Mouse (Mus musculus) ES-E14 (cell line): ENCODE data around the gene Rps21. TPM values are rescaled to one million over a fixed set of nuclear protein-coding genes. Genes with fewer than 3 reads are reported as not detected.

ENCODE experiments used
- DNase-seq: peaks from one replicate; pipeline ENCODE4 v3.0.0-alpha.2; 2013; ENCODE audit warnings: low read depth, low spot score
- H3K27ac ChIP-seq: 2 replicates; pipeline ENCODE4 v1.5.1; 2012; ENCODE audit warnings: low read depth, mild to moderate bottlenecking, low read length, moderate library complexity, mixed read lengths; ENCODE audit not compliant: poor library complexity, insufficient read depth, severe bottlenecking
- H3K36me3 ChIP-seq: 2 replicates; pipeline ENCODE4 v1.6.1; 2012; ENCODE audit warnings: mild to moderate bottlenecking, low read length, moderate library complexity, mixed read lengths; ENCODE audit not compliant: control insufficient read depth, poor library complexity, insufficient read depth, severe bottlenecking
- H3K4me1 ChIP-seq, 2 experiments: fragments of 150-350 bp in 1 of 2; sonication (generic) in 1 of 2; 2 replicates each; pipeline ENCODE4 v1.6.1; 2012; ENCODE audit warnings: low read length in 2 of 2, mild to moderate bottlenecking in 1 of 2, mixed read lengths in 1 of 2; ENCODE audit not compliant: control insufficient read depth in 2 of 2, insufficient read depth in 2 of 2, poor library complexity in 1 of 2
- H3K4me3 ChIP-seq, 2 experiments: fragments of 150-350 bp in 1 of 2; sonication (generic) in 1 of 2; 2 replicates each; pipeline ENCODE4 v1.5.1; 2012; ENCODE audit warnings: low read length in 2 of 2, low read depth in 1 of 2, mild to moderate bottlenecking in 1 of 2, mixed read lengths in 1 of 2; ENCODE audit not compliant: insufficient read depth in 1 of 2, poor library complexity in 1 of 2, severe bottlenecking in 1 of 2
- H3K9ac ChIP-seq: 2 replicates; pipeline ENCODE4 v1.6.1; 2012; ENCODE audit warnings: low read depth, mild to moderate bottlenecking, low read length, mixed read lengths; ENCODE audit not compliant: poor library complexity, insufficient read depth, severe bottlenecking
- H3K9me3 ChIP-seq: fragments of 150-350 bp; sonication (generic); 2 replicates; pipeline ENCODE4 v1.6.1; 2012; ENCODE audit warnings: low read depth, mild to moderate bottlenecking, low read length; ENCODE audit not compliant: control insufficient read depth, insufficient read depth
- CHD2 ChIP-seq: IDR thresholded peaks from 2 replicates; pipeline ENCODE4 v1.6.1; 2014; ENCODE audit warnings: mild to moderate bottlenecking, low read depth, low read length, inconsistent platforms
- HCFC1 ChIP-seq: IDR thresholded peaks from 2 replicates; pipeline ENCODE4 v1.6.1; 2012; ENCODE audit warnings: low read length, inconsistent platforms, borderline replicate concordance; ENCODE audit not compliant: insufficient read depth
- MAFK ChIP-seq: IDR thresholded peaks from 2 replicates; pipeline ENCODE4 v1.6.1; 2014; ENCODE audit warnings: mild to moderate bottlenecking, low read depth, low read length, inconsistent platforms; ENCODE audit not compliant: insufficient read depth
- ZC3H11A ChIP-seq: IDR thresholded peaks from 2 replicates; pipeline ENCODE4 v1.6.1; 2012; ENCODE audit warnings: low read depth, mild to moderate bottlenecking, inconsistent platforms, low read length, borderline replicate concordance
- ZNF384 ChIP-seq: IDR thresholded peaks from 2 replicates; pipeline ENCODE4 v1.6.1; 2012; ENCODE audit warnings: low read depth, low read length, inconsistent platforms
- in situ Hi-C, 2 experiments: fragments of 600-800 bp; cut with MboI; formaldehyde crosslinking; loops; one replicate each; pipeline ENCODE4 v1.15.1; 2025; ENCODE audit warnings: low sequenced_read_pairs in 2 of 2, inconsistent platforms in 1 of 2; ENCODE audit not compliant: unreplicated experiment in 2 of 2
- total RNA-seq: library from RNA; depleted of rRNA; stranded (reverse); fragments of 300-350 nt; gene quantifications from 2 replicates; pipeline ENCODE4 v1.2.3, GENCODE M21; 2012

Gene Rps21
- total RNA-seq, 1 experiment, result 4,130 TPM

GRCm38 (mm10) chr2:180262891-180263290 is 5.7 kb downstream of the Rps21 start:
- no peak for TF ChIP-seq ZC3H11A
- TF ChIP-seq CHD2, result no peak
- TF ChIP-seq MAFK, result no peak
- TF ChIP-seq HCFC1, result no peak
- no peak overlapping the region for H3K27ac ChIP-seq
- H3K9me3 ChIP-seq, result no peaks in the 10 kb centered on the region
- in situ Hi-C loops, result no loop called here
- peaks cover 33% of the 10 kb centered on the region for H3K36me3 ChIP-seq
- no peak for DNase-seq
- no peak overlapping the region for H3K4me3 ChIP-seq
- no peak overlapping the region for H3K9ac ChIP-seq
- H3K4me1 ChIP-seq, result peaks cover 0 to 3% of the 10 kb centered on the region in 2 experiments; a peak in 1 of 4 replicates

- H3K4me3 ChIP-seq, result no peak overlapping the region
- in situ Hi-C loops, result no loop called here
- TF ChIP-seq MAFK, result no peak
- no peak for TF ChIP-seq ZNF384
- no peak for TF ChIP-seq CHD2
- TF ChIP-seq HCFC1, result no peak
- TF ChIP-seq ZC3H11A, result no peak
- H3K4me1 ChIP-seq, result peaks cover 0 to 3% of the 10 kb centered on the region in 2 experiments; a peak in 1 of 4 replicates
- no peak overlapping the region for H3K9ac ChIP-seq
- DNase-seq, result no peak
- H3K27ac ChIP-seq, result no peak overlapping the region
- H3K36me3 ChIP-seq, result peaks cover 7% of the 10 kb centered on the region; the same call in 1 of the 2 replicates
- no peaks in the 10 kb centered on the region for H3K9me3 ChIP-seq
These were observed 10.8 kb downstream of the Rps21 start for GRCm38 (mm10) chr2:180267955-180268354.

DNA sequence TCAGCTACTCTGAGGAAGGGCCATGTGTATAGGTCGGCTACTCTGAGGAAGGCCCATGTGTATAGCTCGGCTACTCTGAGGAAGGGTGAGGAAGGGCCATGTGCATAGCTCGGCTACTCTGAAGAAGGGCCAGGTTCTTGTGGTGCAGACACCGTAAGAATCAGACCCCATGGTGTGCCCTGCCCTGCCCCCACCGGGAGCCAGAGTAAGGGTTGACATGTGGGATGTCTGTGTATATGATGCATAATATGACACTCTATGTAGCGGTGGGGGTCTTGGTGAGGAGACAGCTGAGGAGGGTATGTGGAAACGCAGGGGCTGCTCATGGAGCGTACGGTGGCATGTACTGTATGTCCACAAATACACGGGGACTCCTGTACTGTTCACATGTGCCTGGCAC is 12.2 kb downstream of the Rps21 start:
- Histone ChIP-seq H3K27ac (no peak overlapping the region), H3K9ac (no peak overlapping the region), H3K4me1 (peaks cover 0 to 4% of the 10 kb centered on the region in 2 experiments; a peak in 1 of 4 replicates), H3K4me3 (no peak overlapping the region), H3K36me3 (peaks cover 7% of the 10 kb centered on the region; the same call in 1 of the 2 replicates), H3K9me3 (no peaks in the 10 kb centered on the region)
- TF ChIP-seq ZNF384, result no peak
- no peak for TF ChIP-seq ZC3H11A
- TF ChIP-seq CHD2, result no peak
- no peak for TF ChIP-seq MAFK
- TF ChIP-seq HCFC1, result no peak
- DNase-seq, result no peak
- in situ Hi-C loops, result no loop called here

GRCm38 (mm10) chr2:180270537-180271255 is 13.5 kb downstream of the Rps21 start:
- in situ Hi-C loops, result loop anchor here (5.0 to 10.0 kb wide), 2 partner anchors 74 to 77 kb away; no protein-coding TSS in a partner anchor
- H3K4me1 ChIP-seq, result peaks cover 0 to 4% of the 10 kb centered on the region in 2 experiments; a peak in 1 of 4 replicates
- no peak for DNase-seq
- TF ChIP-seq MAFK, result no peak
- no peak for TF ChIP-seq ZC3H11A
- TF ChIP-seq CHD2, result no peak
- no peak for TF ChIP-seq ZNF384
- TF ChIP-seq HCFC1, result no peak
- peaks cover 7% of the 10 kb centered on the region; the same call in 1 of the 2 replicates for H3K36me3 ChIP-seq
- no peak overlapping the region for H3K4me3 ChIP-seq
- H3K9me3 ChIP-seq, result no peaks in the 10 kb centered on the region
- H3K9ac ChIP-seq, result no peak overlapping the region
- H3K27ac ChIP-seq, result no peak overlapping the region
